Mouse (Mus musculus) neural tube, embryonic 11.5 days (tissue): ENCODE measurements around the gene Mical1. TPM values are rescaled to one million over a fixed set of nuclear protein-coding genes. Genes with fewer than 3 reads are reported as not detected.

Source experiments
- ATAC-seq: fragments of 200-750 bp; cut with Nextera tagmentation; 2 replicates; pipeline ENCODE4 v1.8.0; 2017; ENCODE audit warnings: moderate number of reproducible peaks, mild to moderate bottlenecking, moderate TSS enrichment, moderate library complexity; ENCODE audit not compliant: insufficient read depth, low FRiP score, low TSS enrichment
- DNase-seq: peaks from one replicate; pipeline ENCODE4 v3.0.0-alpha.2; 2015; ENCODE audit warnings: low spot score
- H3K27ac ChIP-seq: fragments of 300-500 bp; sonication (generic); 2 replicates; pipeline ENCODE4 v1.5.1; 2014; ENCODE audit warnings: low read depth, mild to moderate bottlenecking, low read length
- H3K27me3 ChIP-seq: fragments of 300-500 bp; sonication (generic); 2 replicates; pipeline ENCODE4 v1.6.1; 2014; ENCODE audit warnings: mild to moderate bottlenecking, low read length, mixed read lengths; ENCODE audit not compliant: control insufficient read depth, insufficient read depth
- H3K36me3 ChIP-seq: fragments of 300-500 bp; sonication (generic); 2 replicates; pipeline ENCODE4 v1.6.1; 2014; ENCODE audit warnings: mild to moderate bottlenecking, low read length, moderate library complexity, mixed read lengths; ENCODE audit not compliant: control insufficient read depth, insufficient read depth
- H3K4me1 ChIP-seq: fragments of 300-500 bp; sonication (generic); 2 replicates; pipeline ENCODE4 v1.6.1; 2014; ENCODE audit warnings: low read length, mixed read lengths; ENCODE audit not compliant: control insufficient read depth, insufficient read depth
- H3K4me2 ChIP-seq: fragments of 300-500 bp; sonication (generic); 2 replicates; pipeline ENCODE4 v1.6.1; 2014; ENCODE audit warnings: low read depth, mild to moderate bottlenecking, moderate library complexity
- H3K4me3 ChIP-seq: fragments of 300-500 bp; sonication (generic); 2 replicates; pipeline ENCODE4 v1.5.1; 2014; ENCODE audit warnings: low read depth, low read length
- H3K9ac ChIP-seq: fragments of 300-500 bp; sonication (generic); 2 replicates; pipeline ENCODE4 v1.6.1; 2014; ENCODE audit warnings: mild to moderate bottlenecking, low read length
- H3K9me3 ChIP-seq: fragments of 300-500 bp; sonication (generic); 2 replicates; pipeline ENCODE4 v1.6.1; 2016; ENCODE audit warnings: low read length; ENCODE audit not compliant: control insufficient read depth
- WGBS: fragments of 180-500 bp; shearing (Covaris S2); extraction: QIAGEN DNeasy Blood & Tissue Kit; methylation state at CpG from one replicate; pipeline ENCODE4 v1.1.7; 2014; 5-methylcytosine and 5-hydroxymethylcytosine counted together
- polyA plus RNA-seq: library from polyadenylated mRNA; unstranded; fragments of >200 nt; fragmentation: Nextera tagmentation; extraction: Ambion mirVana; gene quantifications from 2 replicates; pipeline ENCODE4 v1.2.1, GENCODE M21; 2014

Gene Mical1
- polyA plus RNA-seq, 1 experiment from 2014 or later: 34.9 TPM

GRCm38 (mm10) chr10:41523386-41523785 lies 47.3 kb downstream of the Mical1 start:
- DNase-seq (no peak), ATAC-seq (no peak)
- no peak overlapping the region for H3K27ac ChIP-seq
- WGBS: 81% methylated on average over 3 of the region's 3 CpGs
- no peak overlapping the region for H3K4me3 ChIP-seq
- H3K27me3 ChIP-seq: no peaks in the 10 kb centered on the region
- no peaks in the 10 kb centered on the region for H3K9me3 ChIP-seq
- H3K4me1 ChIP-seq: peaks cover 13% of the 10 kb centered on the region
- no peak overlapping the region for H3K9ac ChIP-seq
- no peaks in the 10 kb centered on the region for H3K36me3 ChIP-seq
- no peak overlapping the region for H3K4me2 ChIP-seq

- Histone ChIP-seq H3K4me3 (no peak overlapping the region), H3K27ac (no peak overlapping the region), H3K36me3 (no peaks in the 10 kb centered on the region; the same call in 1 of the 2 replicates), H3K4me1 (peaks cover 12% of the 10 kb centered on the region), H3K27me3 (no peaks in the 10 kb centered on the region), H3K4me2 (no peak overlapping the region), H3K9ac (no peak overlapping the region), H3K9me3 (no peaks in the 10 kb centered on the region)
- DNase-seq (no peak), ATAC-seq (no peak)
- WGBS: 83% methylated on average over 1 of the region's 1 CpGs
These were observed 49.6 kb downstream of the Mical1 start for GRCm38 (mm10) chr10:41525696-41526095.

- no peak for DNase-seq
- Histone ChIP-seq H3K27me3 (no peaks in the 10 kb centered on the region), H3K4me3 (no peak overlapping the region), H3K9ac (no peak overlapping the region), H3K27ac (no peak overlapping the region), H3K9me3 (no peaks in the 10 kb centered on the region), H3K4me1 (no peaks in the 10 kb centered on the region), H3K36me3 (peaks cover 4% of the 10 kb centered on the region), H3K4me2 (no peak overlapping the region)
- 95% methylated on average over 5 of the region's 5 CpGs for WGBS
- ATAC-seq: no peak
These were observed 53.9 kb downstream of the Mical1 start for GRCm38 (mm10) chr10:41529972-41530371.

- Histone ChIP-seq H3K4me2 (no peak overlapping the region), H3K4me1 (no peaks in the 10 kb centered on the region), H3K27me3 (no peaks in the 10 kb centered on the region), H3K9ac (no peak overlapping the region), H3K36me3 (peaks cover 6% of the 10 kb centered on the region), H3K27ac (no peak overlapping the region), H3K4me3 (no peak overlapping the region), H3K9me3 (no peaks in the 10 kb centered on the region)
- DNase-seq (no peak), ATAC-seq (no peak)
- 93% methylated on average over 2 of the region's 2 CpGs for WGBS
These were observed 59.9 kb downstream of the Mical1 start for GRCm38 (mm10) chr10:41535991-41536390.

Other genes starting within 250 kb of the Mical1 start
- 25.2 and 29.6 TPM in 2 replicates for gene Fig4, start 173.1 kb upstream of the Mical1 start, polyA plus RNA-seq
- not detected in 2 replicates for gene Ak9, start 172.3 kb upstream of the Mical1 start, polyA plus RNA-seq
- gene Zbtb24, start 25.9 kb upstream of the Mical1 start, polyA plus RNA-seq: 17.9 and 20.1 TPM in 2 replicates
- 47.3 and 49.1 TPM in 2 replicates for gene Smpd2, start 14.1 kb downstream of the Mical1 start, polyA plus RNA-seq
- 0.38 and 0.58 TPM in 2 replicates for gene Ppil6, start 14.1 kb downstream of the Mical1 start, polyA plus RNA-seq
- 126 and 133 TPM in 2 replicates for gene Cd164, start 43.1 kb downstream of the Mical1 start, polyA plus RNA-seq
- 0.28 and 0.58 TPM in 2 replicates for gene Ccdc162, start 240.3 kb downstream of the Mical1 start, polyA plus RNA-seq